Mouse (Mus musculus): Measurements from ENCODE around the gene Ttc39b.

DNA sequence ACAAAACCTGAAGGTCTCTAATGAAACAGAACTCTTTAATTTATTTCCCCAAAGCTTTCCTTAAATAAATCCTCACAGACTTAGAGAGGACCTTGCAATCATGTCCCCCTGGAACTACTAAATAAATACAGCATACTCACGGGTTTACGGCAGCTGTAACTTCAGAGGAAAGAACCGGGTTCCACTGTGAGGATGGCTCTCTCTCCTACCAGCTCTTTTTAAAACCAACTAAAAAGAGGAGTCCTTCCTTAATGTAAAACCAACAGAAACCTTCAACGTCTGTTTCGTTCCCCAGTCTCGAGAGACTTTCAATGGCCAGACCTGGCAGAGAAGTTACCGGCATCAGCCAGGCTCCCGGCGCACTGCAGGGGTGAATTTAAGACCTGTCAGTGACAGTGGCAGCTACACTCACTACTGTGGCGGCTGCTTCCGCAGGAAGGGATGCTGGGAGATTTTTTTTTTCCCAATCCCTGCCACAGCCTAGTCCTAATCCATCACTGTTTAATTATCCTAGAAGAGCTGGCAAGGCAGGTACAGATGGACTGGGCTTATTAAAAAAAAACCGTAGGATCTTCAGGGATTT is 39.2 kb downstream of the Ttc39b start:
- TF ChIP-seq EP300 (IDR thresholded peaks at IDR 0.05; ENCODE audit: low read depth): no peak
- TF ChIP-seq CTCF (IDR thresholded peaks at IDR 0.05; ENCODE audit: low read depth): no peak

Measured in liver, embryonic 14.5 days (tissue).